Mouse (Mus musculus) MEL (cell line): ENCODE measurements around the gene Shroom2.

Experiments used
- CTCF ChIP-seq, 3 experiments: IDR thresholded peaks in 2 of 3; conservative IDR thresholded peaks in 1 of 3; 2 replicates each; pipeline ENCODE4 v1.5.1; 2011 to 2012; ENCODE audit warnings: low read length in 3 of 3, low read depth in 2 of 3, mild to moderate bottlenecking in 2 of 3, improper control_type of control experiment in 1 of 3, inconsistent platforms in 1 of 3, mixed read lengths in 1 of 3, moderate library complexity in 1 of 3; ENCODE audit not compliant: control insufficient read depth in 1 of 3, insufficient read depth in 1 of 3, poor library complexity in 1 of 3, severe bottlenecking in 1 of 3
- EP300 ChIP-seq, 2 experiments: IDR thresholded peaks; 2 replicates each; pipeline ENCODE4 v1.6.1; 2011; ENCODE audit warnings: improper control_type of control experiment in 2 of 2, low read length in 2 of 2, low read depth in 1 of 2, mild to moderate bottlenecking in 1 of 2
- MAX ChIP-seq: IDR thresholded peaks from 2 replicates; pipeline ENCODE4 v1.6.1; 2011; ENCODE audit warnings: low read length, improper control_type of control experiment
- MXI1 ChIP-seq: IDR thresholded peaks from 2 replicates; pipeline ENCODE4 v1.6.1; 2011; ENCODE audit warnings: mild to moderate bottlenecking, low read depth, low read length, improper control_type of control experiment
- POLR2A ChIP-seq, 2 experiments: IDR thresholded peaks; 2 replicates each; pipeline ENCODE4 v1.6.1; 2011 to 2012; ENCODE audit warnings: low read length in 2 of 2, mild to moderate bottlenecking in 2 of 2, control low read depth in 1 of 2, improper control_type of control experiment in 1 of 2, low read depth in 1 of 2, moderate library complexity in 1 of 2; ENCODE audit not compliant: control insufficient read depth in 1 of 2, insufficient read depth in 1 of 2, poor library complexity in 1 of 2
- RCOR1 ChIP-seq: IDR thresholded peaks from 2 replicates; pipeline ENCODE4 v1.6.1; 2012; ENCODE audit warnings: low read depth, mild to moderate bottlenecking, inconsistent platforms, low read length, improper control_type of control experiment
- TBP ChIP-seq: IDR thresholded peaks from 2 replicates; pipeline ENCODE4 v1.8.0; 2011; ENCODE audit warnings: low read depth, low read length, improper control_type of control experiment
- TCF12 ChIP-seq: IDR thresholded peaks from 2 replicates; pipeline ENCODE4 v1.6.1; 2014; ENCODE audit warnings: low read depth, mild to moderate bottlenecking, inconsistent platforms, low read length, improper control_type of control experiment, moderate library complexity
- UBTF ChIP-seq: IDR thresholded peaks from 2 replicates; pipeline ENCODE4 v1.6.1; 2012; ENCODE audit warnings: low read depth, mild to moderate bottlenecking, inconsistent platforms, low read length, improper control_type of control experiment, moderate library complexity, borderline replicate concordance; ENCODE audit not compliant: insufficient read depth
- USF1 ChIP-seq: IDR thresholded peaks from 2 replicates; pipeline ENCODE4 v1.6.1; 2014; ENCODE audit warnings: low read depth, mild to moderate bottlenecking, inconsistent platforms, low read length, improper control_type of control experiment, moderate library complexity

- no peak for TF ChIP-seq TBP
- TF ChIP-seq UBTF, result no peak
- TF ChIP-seq CTCF (IDR thresholded peaks at IDR 0.05 in 2 of 3, conservative IDR thresholded peaks at IDR 0.05 in 1 of 3; ENCODE audit: control insufficient read depth in 1 of 3, insufficient read depth in 1 of 3, low read depth in 2 of 3, low read length in 3 of 3, poor library complexity in 1 of 3, severe bottlenecking in 1 of 3), result no peak
- no peak for TF ChIP-seq EP300 (IDR thresholded peaks at IDR 0.05; ENCODE audit: low read depth in 1 of 2, low read length in 2 of 2)
- no peak for TF ChIP-seq RCOR1
- no peak for TF ChIP-seq POLR2A (IDR thresholded peaks at IDR 0.05; ENCODE audit: control insufficient read depth in 1 of 2, insufficient read depth in 1 of 2, low read depth in 1 of 2, low read length in 2 of 2, poor library complexity in 1 of 2)
- no peak for TF ChIP-seq MXI1
- no peak for TF ChIP-seq MAX
- no peak for TF ChIP-seq TCF12
- no peak for TF ChIP-seq USF1
Observed at GRCm38 (mm10) chrX:152655796-152656608, 113.3 kb downstream of the Shroom2 start.
